In genomic region chr14:121365390-121365789, GRCm38 (mm10) we compare ENCODE assay signal across 9 mouse cellular contexts. TPM values are rescaled to one million over a fixed set of nuclear protein-coding genes. Genes with fewer than 3 reads are reported as not detected.
DNase-seq lines count a peak whose midpoint lies in the region; ATAC-seq and TF ChIP-seq lines count a peak whose summit lies in the region.
"Had no signal": no experiment of that assay in that cellular context is flagged by ENCODE, and none has a peak within 500 bp of the region (broad histone marks: within the 10 kb centered on the region; RNA-seq: fewer than 3 reads in every experiment).

No protein-coding gene starts in this region.

- H3K27me3 ChIP-seq in lung, embryonic 14.5 days (ENCODE audit: insufficient read depth, low read length) = no peaks in the 10 kb centered on the region
- H3K27me3 ChIP-seq in embryonic facial prominence, embryonic 15.5 days = no peaks in the 10 kb centered on the region

- peak; percentile 50 for DNase-seq in lung, embryonic 14.5 days
- DNase-seq in lung, adult 2 months = no peak
- DNase-seq in heart, postnatal 4 days = peak; percentile 82
- DNase-seq in spleen, postnatal 10 days (ENCODE audit: low spot score in 2 of 2) = peak; percentile 64 to 82
- no peak for DNase-seq in right cerebral cortex, adult 2 months (ENCODE audit: low spot score in 2 of 2)
- DNase-seq in gastrocnemius, postnatal 25 days = no peak
- DNase-seq in gastrocnemius, postnatal 4 days (ENCODE audit: low spot score in 2 of 2) = no peak
- DNase-seq: gastrocnemius, postnatal 36 days had no signal

- TF ChIP-seq POLR2A in lung, adult 2 months (IDR thresholded peaks at IDR 0.05; ENCODE audit: borderline replicate concordance, extremely low read depth, low read depth, low read length) = no peak

- ATAC-seq in lung, embryonic 14.5 days (ENCODE audit: insufficient read depth) = peak; percentile 19; the same call in 1 of the 2 replicates
- no peak for ATAC-seq in embryonic facial prominence, embryonic 15.5 days (ENCODE audit: insufficient number of reproducible peaks, low FRiP score, low TSS enrichment, low read depth)

- H3K9me3 ChIP-seq in lung, embryonic 14.5 days (ENCODE audit: low read depth, low read length) = no peaks in the 10 kb centered on the region
- H3K9me3 ChIP-seq in embryonic facial prominence, embryonic 15.5 days (replicated peaks) = no peaks in the 10 kb centered on the region

- H3K36me3 ChIP-seq in lung, embryonic 14.5 days (ENCODE audit: insufficient read depth) = peaks cover 13% of the 10 kb centered on the region; the same call in 1 of the 2 replicates
- H3K36me3 ChIP-seq in embryonic facial prominence, embryonic 15.5 days = no peaks in the 10 kb centered on the region

- H3K27ac ChIP-seq in lung, embryonic 14.5 days (ENCODE audit: low read depth) = peak overlapping the region; percentile 44
- H3K27ac ChIP-seq in embryonic facial prominence, embryonic 15.5 days (replicated peaks) = peak overlapping the region; percentile 17; the same call in 1 of the 2 replicates

- no peak for TF ChIP-seq CTCF in lung, embryonic 14.5 days (IDR thresholded peaks at IDR 0.05; ENCODE audit: low read depth)
- TF ChIP-seq CTCF in lung, adult 2 months (IDR thresholded peaks at IDR 0.05; ENCODE audit: insufficient read depth, low read length) = no peak

- H3K4me2 ChIP-seq in lung, embryonic 14.5 days = peak overlapping the region; percentile 42
- no peak overlapping the region for H3K4me2 ChIP-seq in embryonic facial prominence, embryonic 15.5 days (replicated peaks)

- 44% methylated on average over 7 of the region's 7 CpGs for WGBS in lung, embryonic 14.5 days
- WGBS in lung, adult 2 months = 40% methylated on average over 7 of the region's 7 CpGs
- WGBS in embryonic facial prominence, embryonic 15.5 days = 72% methylated on average over 7 of the region's 7 CpGs

- H3K4me3 ChIP-seq in lung, embryonic 14.5 days (ENCODE audit: low read depth, low read length) = no peak overlapping the region
- H3K4me3 ChIP-seq in lung, adult 2 months (replicated peaks; ENCODE audit: extremely low read depth, low read depth, low read length) = no peak overlapping the region
- no peak overlapping the region for H3K4me3 ChIP-seq in embryonic facial prominence, embryonic 15.5 days (replicated peaks)

- peak overlapping the region; percentile 16; the same call in 1 of the 2 replicates for H3K9ac ChIP-seq in lung, embryonic 14.5 days
- no peak overlapping the region for H3K9ac ChIP-seq in embryonic facial prominence, embryonic 15.5 days

- peaks cover 50% of the 10 kb centered on the region for H3K4me1 ChIP-seq in lung, embryonic 14.5 days (ENCODE audit: insufficient read depth)
- H3K4me1 ChIP-seq in lung, adult 2 months (ENCODE audit: control insufficient read depth, insufficient read depth, low read length) = peaks cover 54% of the 10 kb centered on the region
- H3K4me1 ChIP-seq in embryonic facial prominence, embryonic 15.5 days = peaks cover 79% of the 10 kb centered on the region

RNA-seq across cellular contexts. Expression of gene Stk24, which starts 14.4 kb away (rescaled TPM):
- 50.3 and 51.7 TPM in 2 replicates for polyA plus RNA-seq in lung, embryonic 14.5 days (2014; fragmentation: Nextera tagmentation; extraction: Ambion mirVana)
- polyA plus RNA-seq in lung, adult 2 months (2012; rRNA removed) = 22.0 and 26.9 TPM in 2 replicates
- polyA plus RNA-seq in embryonic facial prominence, embryonic 15.5 days (2015; fragmentation: Nextera tagmentation; extraction: Ambion mirVana) = 40.0 and 41.7 TPM in 2 replicates
- 10 to 100 TPM; 84.8 to 93.5 TPM for total RNA-seq in heart, postnatal 4 days (2021)
- 10 to 100 TPM; 25.5 to 28.1 TPM for total RNA-seq in gastrocnemius, postnatal 25 days (2021)
- 10 to 100 TPM; 57.8 to 61.6 TPM for total RNA-seq in gastrocnemius, postnatal 4 days (2021)

Comparison
In these comparisons a context has a peak if more than half of its experiments do, and no peak if none do; other contexts are left out.
1. DNase-seq: peak in lung, embryonic 14.5 days (single experiment), heart, postnatal 4 days (single experiment) and spleen, postnatal 10 days (2 of 2); none in lung, adult 2 months (single experiment), right cerebral cortex, adult 2 months (0 of 2), gastrocnemius, postnatal 25 days (single experiment) and gastrocnemius, postnatal 4 days (0 of 2).